Mouse (Mus musculus): ENCODE results near the gene Art1.

DNA sequence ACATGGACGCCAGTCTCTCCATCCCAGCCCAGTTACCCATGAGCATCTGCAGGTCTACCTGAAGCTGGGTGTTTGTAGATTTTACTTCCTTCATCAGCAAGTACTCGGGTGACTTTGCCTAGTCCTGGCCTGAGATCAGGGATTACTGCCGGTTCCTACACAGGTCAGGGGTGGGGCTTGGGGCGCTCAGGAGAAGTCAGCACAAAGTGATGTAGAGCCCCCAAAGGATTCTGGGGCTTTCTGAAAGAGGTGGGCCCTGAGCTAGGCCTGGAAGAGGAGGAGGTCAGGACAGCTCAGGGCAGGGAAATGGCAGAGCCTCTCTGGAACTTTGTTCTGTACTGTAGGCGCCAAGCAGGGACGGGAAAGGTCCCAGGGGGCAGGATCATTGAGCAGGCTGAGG, 1.2 kb downstream of the Art1 start:
- TF ChIP-seq CTCF (IDR thresholded peaks at IDR 0.05; ENCODE audit: borderline replicate concordance, insufficient read depth, low read length) = no peak
- TF ChIP-seq POLR2A (IDR thresholded peaks at IDR 0.05; ENCODE audit: low read depth, low read length) = no peak

Data from embryonic fibroblast, embryonic 13.5 days (primary cell).